Mouse (Mus musculus) kidney, postnatal 14 days (tissue): ENCODE data around the gene Hmx2.

ENCODE experiments used
- DNase-seq: peaks from one replicate; pipeline ENCODE4 v3.0.0; 2022; ENCODE audit warnings: mixed read lengths

Gene Hmx2

DNA sequence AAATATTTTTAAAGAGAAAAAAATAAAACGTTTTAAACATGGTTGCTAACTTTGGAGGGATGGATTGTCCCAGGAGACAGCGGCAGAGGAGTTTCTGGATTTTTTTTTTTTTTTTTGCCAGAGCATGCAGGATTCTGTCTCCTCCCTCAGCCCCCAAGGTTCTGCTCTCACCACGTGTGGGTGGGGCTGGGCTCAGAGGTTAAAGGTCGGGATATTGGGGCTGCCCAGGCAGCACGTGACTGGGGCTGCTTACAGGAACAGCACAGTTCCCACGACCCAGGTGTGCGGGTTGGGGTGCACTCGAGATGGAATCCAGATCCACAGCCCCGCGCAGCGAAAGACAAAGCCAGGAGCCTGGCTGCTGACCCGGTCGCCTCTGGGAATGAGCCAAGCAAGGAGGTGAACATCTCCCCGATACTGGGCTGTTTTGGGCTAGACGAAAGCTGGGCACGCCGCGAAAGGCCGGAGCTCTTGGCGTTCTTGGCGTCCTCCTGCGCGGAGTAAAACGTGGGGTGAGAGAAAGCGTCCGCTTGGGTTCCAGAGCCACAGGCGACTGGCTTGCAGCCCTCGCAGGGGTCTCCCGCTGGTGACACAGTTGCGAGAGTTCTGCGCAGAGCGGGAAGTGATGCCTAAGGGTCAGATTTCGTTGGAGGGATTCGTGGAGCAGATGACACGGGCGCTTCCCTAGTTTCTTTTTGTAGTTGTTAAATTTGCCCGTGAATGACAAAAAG is 8.1 kb downstream of the Hmx2 start:
- no peak for DNase-seq

DNA sequence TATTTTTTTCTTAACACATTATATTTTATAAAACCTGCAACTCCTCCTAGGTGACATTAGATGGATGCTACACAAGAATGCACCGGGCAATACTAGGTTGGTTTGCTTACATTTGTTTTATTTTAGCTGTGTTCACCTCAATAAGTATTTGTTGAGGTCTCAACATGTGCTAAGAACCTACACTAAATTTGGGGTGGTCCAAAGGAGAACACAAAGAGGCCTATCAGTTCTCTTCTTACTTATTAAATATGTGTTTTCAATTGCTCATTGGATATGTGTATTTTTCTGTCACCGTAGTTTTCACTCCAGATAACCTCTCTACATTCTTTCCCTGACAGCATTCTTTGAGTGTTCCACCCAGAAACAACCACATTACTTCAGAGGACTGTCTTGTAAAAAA is 9.2 kb downstream of the Hmx2 start:
- DNase-seq: no peak

DNA sequence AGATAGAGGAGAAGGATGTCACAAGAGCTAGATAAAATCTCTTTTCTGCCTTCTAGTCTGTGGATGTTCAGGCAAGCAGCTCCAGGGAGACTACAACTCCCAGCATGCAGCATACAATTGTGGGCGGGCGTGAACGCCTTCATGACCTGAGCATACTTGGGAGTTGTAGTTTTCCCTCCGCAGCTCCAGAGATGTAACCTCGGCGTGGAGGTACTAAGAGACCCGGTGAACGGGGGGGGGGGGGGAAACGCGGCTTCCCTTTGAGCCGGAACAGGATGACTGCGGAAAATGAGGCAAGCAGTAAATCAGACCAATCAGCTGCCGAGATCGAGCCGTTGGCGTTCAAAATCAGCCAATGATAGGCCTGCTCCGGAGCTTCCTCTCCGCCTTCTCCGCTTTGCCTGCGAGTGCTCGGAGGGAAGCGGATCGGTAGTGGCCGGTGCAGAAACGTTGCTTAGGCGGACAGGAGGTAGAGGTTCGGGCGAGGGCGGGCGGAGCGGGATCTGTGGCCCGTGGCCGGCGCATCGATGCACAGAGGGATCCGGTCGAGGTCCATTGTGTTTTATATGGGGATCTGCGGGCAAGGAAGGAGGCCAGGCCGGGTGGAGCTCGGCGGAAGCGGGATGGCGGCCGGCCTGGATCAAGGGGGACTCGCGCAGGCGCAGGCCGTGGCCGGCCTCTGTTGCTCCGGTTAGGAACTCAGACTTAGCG is 11.6 kb downstream of the Hmx2 start, which contains the start of gene Bub3:
TSS of gene Bub3 (plus strand) at position 237 of the 711 bp plus-strand sequence.
- DNase-seq: peak; percentile 93

DNA sequence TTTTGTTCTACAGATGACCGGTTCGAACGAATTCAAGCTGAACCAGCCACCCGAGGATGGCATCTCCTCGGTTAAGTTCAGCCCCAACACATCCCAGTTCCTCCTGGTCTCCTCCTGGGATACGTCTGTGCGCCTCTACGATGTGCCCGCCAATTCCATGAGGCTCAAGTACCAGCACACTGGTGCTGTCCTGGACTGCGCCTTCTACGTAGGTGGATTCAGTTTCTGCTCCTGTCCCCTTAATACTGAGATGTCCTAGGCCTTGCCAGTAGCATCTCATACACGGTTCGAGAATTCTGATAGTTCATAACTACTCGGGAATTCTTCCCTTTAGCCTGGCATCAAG is 12.1 kb downstream of the Hmx2 start:
- DNase-seq: no peak

DNA sequence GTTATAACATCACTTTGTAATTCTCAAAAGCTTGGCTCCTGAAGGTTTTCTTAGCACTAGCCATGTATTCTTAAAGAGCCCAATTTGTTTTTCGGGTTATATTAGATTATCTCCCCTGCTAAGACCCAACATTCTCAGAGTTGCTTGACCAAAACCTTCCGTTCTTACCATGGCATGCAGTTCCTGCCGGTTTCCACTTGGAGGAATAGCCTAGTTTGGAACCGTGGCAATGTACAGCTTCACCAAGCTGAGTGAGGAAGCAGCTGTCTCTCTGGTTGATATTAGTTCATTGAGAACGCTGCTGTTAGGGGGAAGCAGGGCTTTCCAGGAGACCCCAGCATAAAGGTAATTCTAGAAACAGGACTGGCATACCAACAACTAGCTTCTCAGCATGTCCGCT is 26.7 kb downstream of the Hmx2 start:
- DNase-seq: no peak

DNA sequence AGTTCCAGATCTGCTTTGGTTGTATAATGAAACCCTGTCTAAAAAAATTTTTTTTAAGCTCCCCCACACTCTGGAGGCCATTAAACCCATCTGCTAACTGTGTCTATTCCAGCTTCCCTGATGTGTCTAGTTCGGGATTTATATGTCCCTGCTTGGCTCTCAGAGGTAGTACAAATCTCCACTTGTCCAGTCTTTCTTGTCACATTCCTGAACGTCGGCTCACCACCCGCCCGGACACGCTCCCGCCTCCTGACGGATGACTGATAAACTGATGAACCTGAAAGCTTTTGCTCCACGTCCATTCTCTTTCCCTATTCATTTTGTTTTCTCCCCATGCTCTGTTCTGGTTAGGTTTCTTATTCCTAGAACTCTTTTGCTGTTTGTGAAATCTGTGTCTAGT is 33.6 kb downstream of the Hmx2 start:
- no peak for DNase-seq

DNA sequence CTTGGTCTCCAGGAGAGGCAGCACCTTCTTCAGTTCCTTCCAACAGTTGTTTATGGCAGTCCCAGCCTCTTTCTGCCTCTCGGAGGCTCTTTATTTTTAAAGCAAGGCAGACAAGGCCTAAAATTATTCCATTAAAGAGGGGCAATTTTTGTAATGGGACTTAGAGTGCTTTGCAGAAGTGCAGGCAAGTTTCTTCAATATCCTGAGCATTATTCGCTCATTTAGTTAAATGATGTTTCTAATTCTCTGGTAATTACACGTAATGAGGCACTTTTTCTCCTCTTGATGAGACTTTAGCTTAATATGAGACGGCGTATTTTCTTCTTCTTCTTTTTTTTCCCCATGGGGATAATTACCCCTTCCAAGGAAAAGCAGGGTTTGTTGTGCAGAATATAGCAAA is 37.0 kb downstream of the Hmx2 start:
- no peak for DNase-seq

DNA sequence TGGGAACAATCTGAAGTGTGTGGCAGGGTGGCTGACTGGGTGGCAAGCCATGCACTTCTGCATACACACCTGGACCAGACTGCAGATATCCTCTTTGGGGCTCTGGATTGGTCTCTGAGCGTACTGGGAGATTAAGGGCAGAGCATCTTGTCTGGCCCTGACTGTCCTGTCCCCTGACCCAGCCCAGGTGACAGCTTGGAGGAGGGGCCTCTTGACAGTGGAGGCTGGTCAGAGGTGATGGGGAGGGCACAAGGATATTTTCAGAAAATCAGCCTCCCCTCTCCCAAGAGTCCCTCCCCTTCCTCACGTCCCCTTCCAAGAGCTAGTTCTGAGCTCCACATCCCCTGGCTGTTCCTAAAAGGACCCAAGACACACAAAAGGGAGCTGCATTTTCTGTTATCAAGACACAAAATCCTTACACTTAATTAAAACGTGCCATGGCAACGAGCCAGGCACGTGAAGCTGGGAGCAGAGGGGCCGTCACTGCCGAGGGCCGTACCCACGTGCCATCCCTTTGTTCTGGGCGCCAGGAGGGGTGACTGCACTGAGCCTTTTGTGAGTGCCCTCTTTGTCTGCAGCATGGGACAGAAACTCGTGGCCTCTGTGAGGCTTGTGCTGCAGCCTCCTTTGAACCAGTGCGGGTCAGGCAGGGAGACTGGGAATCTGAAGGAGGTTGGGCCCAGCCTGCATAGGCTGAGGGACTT is 49.4 kb downstream of the Hmx2 start:
- no peak for DNase-seq

DNA sequence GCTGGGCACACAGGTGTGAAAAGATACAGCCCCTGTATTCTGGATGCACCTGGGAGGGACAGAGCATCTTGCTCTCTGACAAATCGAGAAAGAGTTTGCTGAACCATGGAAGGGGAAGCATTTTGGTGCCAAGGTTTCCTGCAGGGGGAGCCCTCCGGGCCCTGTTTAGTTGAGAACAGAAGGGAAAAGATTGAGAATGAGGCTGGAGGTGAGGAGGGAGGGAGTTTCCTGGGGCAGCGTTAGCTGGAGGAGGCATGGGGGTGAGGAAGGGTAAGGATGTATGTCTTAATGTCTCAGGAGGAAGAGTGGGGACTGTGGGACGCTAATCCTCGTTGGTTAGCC is 49.9 kb downstream of the Hmx2 start:
- DNase-seq: peak; percentile 8

DNA sequence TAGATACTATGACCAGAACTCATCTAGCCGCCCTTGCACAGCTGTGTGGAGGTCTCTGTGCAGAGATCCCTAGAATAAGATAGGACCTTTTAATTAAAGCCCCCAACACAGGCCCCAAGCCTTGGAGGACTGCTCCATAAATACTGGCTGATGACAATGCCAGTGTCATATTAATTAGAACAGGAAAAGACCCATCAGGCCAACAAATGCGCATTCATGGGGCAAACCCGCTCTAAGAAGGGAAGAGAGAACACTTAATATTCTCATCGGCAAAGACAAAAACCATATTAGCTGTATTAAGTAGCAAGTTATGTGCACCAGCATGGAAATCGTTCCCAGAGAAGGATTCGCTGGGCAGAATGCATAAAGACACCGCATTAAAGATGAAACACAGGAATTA is 53.5 kb downstream of the Hmx2 start:
- no peak for DNase-seq

DNA sequence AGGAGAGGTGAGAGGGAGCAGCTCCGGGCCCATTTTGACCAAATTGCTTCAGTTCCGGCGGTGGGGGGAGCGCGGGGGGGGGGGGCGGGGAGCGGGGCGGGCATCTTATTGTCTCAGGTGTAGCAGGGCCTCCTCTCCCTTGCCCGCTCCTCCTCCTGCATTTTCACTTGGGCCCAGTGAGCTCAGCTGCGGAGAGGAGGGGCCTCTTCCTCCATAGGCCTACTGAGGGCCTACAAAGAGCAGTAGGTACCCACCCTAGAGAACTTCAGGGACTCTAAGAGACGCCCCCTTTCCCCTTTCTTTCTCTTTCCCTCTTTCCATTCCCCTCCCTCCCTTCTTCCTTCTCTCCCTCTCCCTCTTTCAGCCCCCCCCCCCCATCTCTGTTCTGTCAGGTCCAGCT is 54.6 kb downstream of the Hmx2 start:
- DNase-seq: no peak

DNA sequence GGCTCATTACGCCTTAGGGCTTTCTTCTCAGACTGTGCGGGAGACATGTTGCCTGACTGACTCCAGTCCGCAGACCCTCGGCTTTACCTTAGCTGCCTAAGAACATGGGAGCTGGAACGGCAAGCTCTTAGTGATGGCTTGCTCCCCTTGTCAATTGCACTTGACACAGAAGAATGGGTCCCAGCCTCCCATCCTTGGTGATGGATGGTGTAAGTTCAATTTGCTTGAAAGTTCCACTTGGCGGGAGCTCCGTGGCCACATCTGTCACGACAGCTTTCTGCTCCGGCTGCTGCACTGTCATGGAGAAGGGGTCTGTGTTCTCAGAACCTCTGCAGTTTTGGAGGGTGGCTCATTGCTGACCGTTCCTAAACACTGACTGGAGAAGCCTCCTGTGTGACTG is 56.4 kb downstream of the Hmx2 start:
- no peak for DNase-seq

DNA sequence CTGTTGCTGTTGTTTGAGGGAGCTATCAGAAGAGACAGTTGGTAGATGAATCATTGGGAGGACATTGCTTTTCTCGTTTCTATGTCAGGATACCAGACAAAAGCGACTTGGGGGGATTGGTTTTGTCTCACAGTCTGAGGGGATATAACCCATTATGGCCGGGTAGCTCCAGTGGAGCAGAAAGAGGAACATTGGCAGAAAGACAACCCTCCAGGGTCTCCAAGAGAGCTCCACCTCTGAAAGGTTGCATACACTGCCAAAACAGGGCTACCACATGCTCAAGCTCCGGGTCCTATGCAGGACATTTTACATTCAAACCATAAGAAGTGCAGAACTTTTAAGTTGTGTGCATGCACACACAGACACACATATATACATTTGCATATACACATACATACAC is 56.9 kb downstream of the Hmx2 start:
- DNase-seq: no peak
